Mouse (Mus musculus) liver, postnatal 0 days (tissue): ENCODE measurements around the gene Hps3.

ENCODE experiments used
- CTCF ChIP-seq: sonication (generic); IDR thresholded peaks from 2 replicates; pipeline ENCODE4 v1.5.1; 2016; ENCODE audit warnings: antibody characterized with exemption, low read depth
- EP300 ChIP-seq: IDR thresholded peaks from 2 replicates; pipeline ENCODE4 v1.6.1; 2016; ENCODE audit warnings: antibody characterized with exemption, low read depth, mild to moderate bottlenecking

DNA sequence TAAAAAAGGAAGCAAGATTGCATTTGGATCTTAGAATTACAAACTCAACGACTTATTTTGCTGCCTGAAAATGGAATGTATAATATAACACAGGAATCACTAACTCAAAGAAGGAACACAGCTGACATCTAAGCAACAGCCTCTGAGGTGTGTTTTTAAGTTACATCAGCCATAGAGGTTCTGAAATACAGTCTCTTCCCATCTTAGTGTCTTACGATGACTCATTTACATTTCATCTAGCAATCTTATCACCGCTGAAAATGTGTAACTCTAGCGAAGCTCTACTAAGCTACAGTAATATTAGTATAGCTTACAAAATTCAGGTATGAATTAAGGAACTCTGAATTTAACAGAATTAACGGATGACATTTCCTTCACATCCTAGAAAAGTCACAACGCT lies 4.3 kb downstream of the Hps3 start:
- TF ChIP-seq CTCF (no peak), EP300 (no peak)
